Mouse (Mus musculus) lung, adult 2 months (tissue): ENCODE data around the gene Ero1l.

Experiments
- CTCF ChIP-seq: fragments of 200-500 bp; IDR thresholded peaks from 2 replicates; pipeline ENCODE4 v1.5.1; 2011; ENCODE audit warnings: mild to moderate bottlenecking, low read length, control low read depth; ENCODE audit not compliant: insufficient read depth
- POLR2A ChIP-seq: fragments of 200-500 bp; IDR thresholded peaks from 2 replicates; pipeline ENCODE4 v1.6.1; 2011; ENCODE audit warnings: low read depth, mild to moderate bottlenecking, control low read depth, low read length, borderline replicate concordance; ENCODE audit errors: extremely low read depth

DNA sequence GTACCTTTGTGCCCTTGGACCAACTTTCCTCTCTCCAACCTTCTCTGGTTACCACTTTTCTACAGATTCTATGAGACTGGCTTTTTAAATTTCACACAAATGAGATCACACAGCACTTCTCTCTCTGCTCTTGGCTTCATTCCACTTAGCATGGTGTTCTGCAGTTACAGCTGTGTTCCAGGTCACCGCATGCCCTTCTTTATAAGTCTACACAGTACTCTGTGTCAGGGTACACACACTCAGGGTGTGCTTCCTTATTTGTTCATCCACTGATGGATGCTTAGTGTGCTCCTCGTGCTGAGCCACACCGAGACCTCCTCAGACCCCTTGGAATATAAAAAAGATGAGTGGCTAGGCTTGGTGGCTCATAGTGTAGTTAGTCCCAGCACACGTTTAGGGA lies 1.5 kb upstream of the Ero1l start:
- TF ChIP-seq POLR2A: no peak
- TF ChIP-seq CTCF: no peak
